Comparison of ENCODE assay signal across 8 mouse cellular contexts in genomic region chr8:95807861-95808260, GRCm38 (mm10). TPM values are rescaled to one million over a fixed set of nuclear protein-coding genes. Genes with fewer than 3 reads are reported as not detected.
DNase-seq lines count a peak whose midpoint lies in the region; ATAC-seq lines count a peak whose summit lies in the region.

No protein-coding gene starts in this region.

- peaks cover 17% of the 10 kb centered on the region for H3K4me1 ChIP-seq in hindbrain, embryonic 12.5 days

- WGBS in hindbrain, embryonic 12.5 days, result under 1% methylated on average over 20 of the region's 20 CpGs

- peak; percentile 95 for ATAC-seq in hindbrain, embryonic 12.5 days (ENCODE audit: low FRiP score)

- peak overlapping the region; percentile 94 for H3K27ac ChIP-seq in hindbrain, embryonic 12.5 days

- H3K27me3 ChIP-seq in hindbrain, embryonic 12.5 days, result no peaks in the 10 kb centered on the region

- H3K36me3 ChIP-seq in hindbrain, embryonic 12.5 days, result 0 out of 2 replicates have a peak, but pooled peaks cover 4% of the 10 kb centered on the region

- peak; percentile 95 for DNase-seq in NIH3T3 (ENCODE audit: low read depth)
- peak; percentile 93 to 95 for DNase-seq in cerebellum, postnatal 10 days
- peak; percentile 93 to 95 for DNase-seq in frontal cortex, postnatal 10 days (ENCODE audit: low spot score in 2 of 2)
- DNase-seq in layer of hippocampus, postnatal 14 days (ENCODE audit: low spot score in 2 of 2), result peak; percentile 91 to 97
- peak; percentile 90 for DNase-seq in lung, postnatal 14 days
- peak; percentile 92 for DNase-seq in retina, adult 2 months (ENCODE audit: low read depth, low spot score)
- DNase-seq in thymus, postnatal 36 days, result peak; percentile 84 to 91

- H3K9me3 ChIP-seq in hindbrain, embryonic 12.5 days (replicated peaks), result no peaks in the 10 kb centered on the region

- peak overlapping the region; percentile 93 for H3K4me2 ChIP-seq in hindbrain, embryonic 12.5 days (replicated peaks)

- peak overlapping the region; percentile 98 for H3K4me3 ChIP-seq in hindbrain, embryonic 12.5 days

- peak overlapping the region; percentile 50; the same call in 1 of the 2 replicates for H3K9ac ChIP-seq in hindbrain, embryonic 12.5 days

RNA-seq across cellular contexts. Expression of gene Cnot1, which starts 0.6 kb away (rescaled TPM):
- polyA plus RNA-seq in hindbrain, embryonic 12.5 days (2016; fragmentation: Nextera tagmentation; extraction: Ambion mirVana), result 85.0 and 90.5 TPM in 2 replicates
- 100 to 1,000 TPM; 135 to 142 TPM for total RNA-seq in layer of hippocampus, postnatal 14 days (2021)

RNA-seq across cellular contexts. Expression of gene Sap18b, which starts 17.3 kb away (rescaled TPM):
- polyA plus RNA-seq in hindbrain, embryonic 12.5 days (2016; fragmentation: Nextera tagmentation; extraction: Ambion mirVana), result 337 and 366 TPM in 2 replicates
- total RNA-seq in layer of hippocampus, postnatal 14 days (2021), result 100 to 1,000 TPM; 131 to 161 TPM

RNA-seq across cellular contexts. Expression of gene Slc38a7, which starts 45.5 kb away (rescaled TPM):
- 20.0 and 20.2 TPM in 2 replicates for polyA plus RNA-seq in hindbrain, embryonic 12.5 days (2016; fragmentation: Nextera tagmentation; extraction: Ambion mirVana)
- total RNA-seq in layer of hippocampus, postnatal 14 days (2021), result 10 to 100 TPM; 29.7 to 31.6 TPM

Comparison
In these comparisons a context has a peak if more than half of its experiments do, and no peak if none do; other contexts are left out.
1. Peak in every context shown above with its lines: DNase-seq, ATAC-seq, H3K4me3 ChIP-seq and H3K27ac ChIP-seq.